Mouse (Mus musculus): ENCODE measurements around the gene Znrf1.

Znrf1 gene

DNA sequence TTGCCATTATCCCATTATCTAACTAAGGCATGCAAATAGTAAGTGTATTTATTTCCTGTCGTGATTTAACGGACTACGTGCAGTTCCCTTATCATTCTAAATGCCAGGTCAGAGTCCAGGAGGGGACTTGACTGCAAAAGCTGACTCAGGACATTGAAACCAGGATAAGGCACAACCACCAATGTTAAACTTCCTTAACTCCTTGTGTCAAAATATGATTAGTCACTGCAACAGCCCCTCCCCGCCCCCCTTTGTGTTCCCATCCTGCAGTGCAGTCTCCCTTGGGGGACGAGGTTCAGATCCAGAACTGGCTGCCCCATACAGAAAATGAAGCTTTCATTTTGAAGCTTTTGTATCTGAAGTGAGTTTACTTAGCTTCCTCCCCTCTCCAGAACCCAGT is 106.6 kb downstream of the Znrf1 start:
- no peak for DNase-seq

DNA sequence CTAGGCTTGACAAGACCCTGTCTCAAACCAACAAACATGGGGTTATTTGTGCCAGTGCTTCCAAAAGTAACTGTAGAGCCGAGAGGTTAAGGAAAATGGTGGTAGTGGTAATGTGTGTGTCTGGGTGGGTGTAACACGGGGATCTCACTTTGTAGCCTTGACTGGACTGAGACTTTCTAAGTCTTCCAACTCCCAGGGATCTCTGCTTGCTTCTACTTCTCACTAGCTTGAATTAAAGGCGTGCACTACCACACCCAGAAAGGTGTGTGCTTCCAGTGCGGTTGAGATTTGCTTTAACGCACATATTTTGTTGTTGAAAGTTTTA is 107.0 kb downstream of the Znrf1 start:
- no peak for DNase-seq

DNA sequence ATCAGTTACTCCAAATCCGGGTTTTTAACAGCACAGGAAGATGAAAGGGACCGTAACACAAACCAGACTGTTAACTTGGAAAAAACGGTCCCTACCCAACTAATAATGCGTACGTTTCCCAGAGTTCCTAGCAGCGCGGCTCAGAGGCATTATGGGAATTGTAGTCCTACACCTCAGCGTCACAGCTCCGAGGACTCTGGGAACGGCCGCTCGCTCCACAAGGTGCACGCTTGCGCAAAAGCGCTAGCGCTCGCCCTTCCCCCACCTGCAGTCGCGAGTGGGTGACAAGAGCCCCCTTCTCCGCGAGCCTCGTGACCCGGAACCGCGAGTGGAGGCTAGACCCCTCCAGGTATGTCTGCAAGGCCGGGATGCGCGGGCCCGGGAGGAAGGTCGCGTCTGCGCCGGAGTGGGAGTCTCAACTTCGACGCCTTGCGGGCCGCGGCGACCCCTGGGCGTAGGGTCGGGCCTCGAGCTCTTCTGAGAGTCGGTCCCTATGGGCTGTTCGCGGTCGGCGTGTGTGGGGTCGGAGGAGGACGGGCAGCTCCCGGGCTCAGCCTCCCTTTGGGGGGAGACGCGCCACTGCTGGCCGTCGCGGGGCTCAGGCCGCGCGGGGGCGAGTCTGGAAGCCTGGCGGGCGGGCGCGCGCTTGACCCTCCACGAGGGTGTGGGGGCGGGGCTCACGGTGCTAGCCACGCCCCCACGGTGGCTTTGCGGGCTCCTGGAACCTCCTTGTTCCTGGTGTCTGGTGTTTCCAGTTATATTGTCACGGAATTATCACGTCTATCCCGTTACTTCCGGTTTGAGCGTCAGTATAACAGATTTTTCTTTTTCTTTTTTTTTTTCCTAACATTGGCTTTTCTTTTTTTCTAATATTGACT is 107.6 kb downstream of the Znrf1 start, which contains the start of gene Zfp1:
Gene Zfp1 (plus strand): TSS at position 138 of the 878 bp plus-strand sequence.
- DNase-seq, result peak; percentile 92

DNA sequence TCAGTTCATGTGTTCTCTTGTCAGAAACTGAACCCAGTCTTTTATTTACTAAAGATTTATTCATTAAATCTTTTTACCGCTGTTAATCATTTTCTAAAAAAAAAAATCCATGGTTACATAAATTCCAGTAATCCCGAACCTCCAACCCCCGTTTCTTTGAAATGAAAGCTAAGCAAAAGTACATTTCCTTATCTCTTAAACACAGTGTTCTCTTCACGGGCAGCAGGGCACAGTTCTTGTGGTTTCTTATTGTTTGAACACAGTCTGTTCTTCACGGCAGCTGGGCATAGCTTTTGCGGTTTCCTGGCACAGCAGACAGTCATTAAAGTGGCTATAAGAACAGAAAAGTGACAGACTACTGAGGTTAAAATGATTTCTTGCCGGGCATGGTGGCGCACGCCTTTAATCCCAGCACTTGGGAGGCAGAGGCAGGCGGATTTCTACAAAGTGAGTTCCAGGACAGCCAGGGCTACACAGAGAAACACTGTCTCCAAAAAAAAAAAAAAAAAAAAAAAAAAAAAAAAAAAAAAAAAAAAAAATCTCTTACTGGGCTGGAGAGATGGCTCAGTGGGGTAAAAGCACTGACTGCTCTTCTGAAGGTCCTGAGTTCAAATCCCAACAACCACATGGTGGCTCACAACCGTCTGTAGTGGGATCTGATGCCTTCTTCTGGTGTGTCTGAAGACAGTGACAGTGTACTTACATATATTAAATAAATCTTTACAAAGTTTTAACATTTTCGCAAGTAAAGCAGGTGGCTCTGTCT is 108.6 kb downstream of the Znrf1 start:
- peak; percentile 54 for DNase-seq

DNA sequence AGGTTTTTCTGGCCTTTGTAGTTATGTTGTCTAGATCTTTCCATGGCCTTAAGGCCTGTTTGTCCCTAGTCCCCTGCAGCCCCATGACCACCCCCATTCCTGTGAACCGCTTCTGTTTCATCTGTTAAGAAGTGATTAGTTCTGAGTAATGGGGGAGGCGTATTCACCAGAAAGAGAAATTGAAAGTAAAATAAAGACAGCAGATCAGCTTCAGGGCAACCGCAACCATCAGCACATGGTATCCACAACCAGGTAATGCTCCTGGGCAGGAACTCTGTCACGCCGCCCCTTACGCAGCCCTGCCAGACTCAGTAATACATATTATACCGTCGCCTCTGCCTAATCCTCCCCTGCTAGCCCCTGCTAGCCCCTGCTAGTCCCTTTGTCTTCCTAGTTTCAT is 109.8 kb downstream of the Znrf1 start:
- DNase-seq, result no peak

DNA sequence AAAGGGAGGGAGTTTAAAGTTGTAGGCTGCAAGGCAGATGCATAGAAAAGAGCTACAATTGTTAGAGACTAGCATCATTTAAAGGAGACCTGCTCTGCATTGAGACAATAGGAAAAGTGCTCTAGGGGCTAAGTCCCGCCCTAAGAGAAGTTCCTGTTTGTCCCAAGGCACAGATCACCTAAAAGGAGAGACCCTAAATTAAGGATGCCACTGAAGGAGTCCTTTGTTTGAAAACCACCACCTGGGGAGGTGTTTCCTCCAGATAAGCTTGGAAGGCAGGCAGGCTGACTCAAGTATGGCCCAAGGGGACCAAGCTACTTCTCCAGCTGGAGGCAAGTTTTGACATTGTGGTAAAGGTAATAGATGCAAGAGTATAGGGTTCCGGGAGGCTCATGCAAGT is 112.9 kb downstream of the Znrf1 start:
- no peak for DNase-seq

DNA sequence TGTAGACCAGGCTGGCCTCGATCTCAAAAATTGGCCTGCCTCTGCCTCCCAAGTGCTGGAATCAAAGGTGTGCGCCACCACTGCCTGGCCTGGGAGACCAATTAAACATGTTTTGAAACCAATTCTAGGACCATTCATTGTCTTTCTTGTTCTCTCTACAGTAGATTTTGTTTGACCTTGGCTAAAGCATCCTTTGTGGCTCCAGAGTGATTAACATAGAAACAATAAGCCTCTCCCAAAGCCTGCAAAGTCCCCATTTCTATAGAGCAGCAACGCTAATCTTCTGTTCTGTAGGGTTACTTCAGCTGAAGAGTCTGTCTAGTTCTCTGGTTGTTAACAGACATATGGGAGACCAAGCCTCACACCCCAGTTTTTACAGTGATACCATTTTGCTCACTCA is 114.8 kb downstream of the Znrf1 start:
- no peak for DNase-seq

DNA sequence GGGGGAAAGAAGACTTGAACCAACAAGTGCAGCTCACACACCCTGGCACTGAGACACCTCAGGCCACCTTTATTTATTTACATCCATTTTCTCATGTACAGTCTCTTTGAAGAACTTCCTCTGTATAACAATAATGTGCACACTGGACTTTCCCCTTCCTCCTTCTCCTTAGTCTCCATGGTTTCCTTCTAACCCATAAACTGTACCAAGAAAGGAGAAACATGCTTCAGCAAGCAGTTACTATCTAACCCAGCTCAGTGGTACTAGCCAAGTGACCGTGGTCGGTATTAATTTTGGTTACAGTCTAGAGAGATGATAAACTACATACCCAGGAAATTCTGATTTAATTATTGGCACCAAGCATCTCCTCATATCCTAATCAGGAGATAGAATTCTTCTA is 117.6 kb downstream of the Znrf1 start:
- DNase-seq, result no peak

DNA sequence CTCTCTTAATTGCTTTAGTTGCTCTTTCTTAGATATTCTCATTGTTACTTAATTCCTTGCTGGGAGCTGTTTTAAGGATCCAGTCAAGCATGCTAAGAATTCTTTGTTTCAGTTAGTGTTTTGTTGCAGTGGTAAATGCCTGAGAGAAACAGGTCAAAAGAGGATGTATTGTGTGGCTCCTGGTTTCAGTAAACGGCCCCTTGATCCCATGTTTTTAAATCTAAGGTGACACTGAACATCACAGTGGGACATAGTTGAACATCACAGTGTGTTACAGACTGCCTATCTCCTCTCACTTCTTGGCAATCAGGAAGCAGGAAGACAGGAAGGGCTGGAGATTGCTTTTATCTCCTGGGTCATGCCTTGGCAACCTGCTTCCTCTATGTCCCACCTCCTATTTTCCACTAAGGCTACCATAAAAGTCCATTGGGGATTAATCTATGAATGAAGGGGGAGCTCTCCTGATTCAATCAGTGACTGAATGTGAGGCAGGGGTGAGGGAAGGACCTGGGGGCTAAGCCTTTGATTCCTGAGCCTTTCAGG is 121.5 kb downstream of the Znrf1 start:
- no peak for DNase-seq

DNA sequence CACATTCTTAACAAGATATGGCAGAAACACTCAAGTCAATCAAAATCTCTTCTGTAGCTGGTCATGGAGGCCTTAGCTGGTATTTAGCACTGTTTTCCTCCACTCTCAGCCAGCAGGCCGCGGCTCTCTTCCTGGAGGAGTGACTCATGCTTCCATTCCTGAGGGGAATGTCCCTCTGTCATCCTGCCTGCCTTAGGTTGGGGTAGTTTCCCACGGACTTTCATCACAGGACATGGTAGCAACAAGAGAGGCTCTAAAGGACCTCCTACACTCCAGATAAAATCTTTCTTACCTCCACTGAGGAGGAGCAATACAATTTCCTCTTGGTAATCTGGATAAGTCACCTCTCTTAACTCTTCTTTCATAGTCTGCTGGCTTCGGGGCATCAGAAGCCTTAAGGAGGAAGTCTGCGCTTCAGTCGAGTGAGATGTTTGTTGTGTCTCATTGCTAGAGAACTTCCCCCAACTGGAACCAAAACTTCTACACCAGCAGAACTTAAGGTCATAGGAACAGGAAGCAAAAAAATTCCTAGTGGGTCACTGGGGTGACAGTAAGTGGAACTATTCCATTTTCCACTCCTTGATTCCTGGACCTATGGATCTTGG is 123.0 kb downstream of the Znrf1 start:
- no peak for DNase-seq

DNA sequence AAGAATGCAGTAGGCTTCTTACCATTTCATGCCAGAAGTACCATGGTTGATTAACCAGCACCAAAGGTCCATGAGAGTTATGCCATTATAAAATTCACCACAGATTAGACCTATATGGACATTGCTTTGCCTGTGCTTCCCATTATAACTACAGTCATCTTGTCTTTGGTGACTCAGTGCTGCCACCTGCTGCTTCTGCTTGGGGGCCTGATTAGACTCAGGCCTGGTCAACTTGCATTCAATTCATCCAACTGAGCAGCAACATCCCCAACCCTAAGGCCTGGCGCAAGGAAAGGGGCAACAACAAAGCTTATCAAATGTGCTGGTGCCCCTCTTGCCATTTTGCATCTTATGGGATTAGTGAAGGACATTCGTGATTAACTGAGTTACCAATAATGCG is 126.6 kb downstream of the Znrf1 start:
- DNase-seq, result peak; percentile 79

DNA sequence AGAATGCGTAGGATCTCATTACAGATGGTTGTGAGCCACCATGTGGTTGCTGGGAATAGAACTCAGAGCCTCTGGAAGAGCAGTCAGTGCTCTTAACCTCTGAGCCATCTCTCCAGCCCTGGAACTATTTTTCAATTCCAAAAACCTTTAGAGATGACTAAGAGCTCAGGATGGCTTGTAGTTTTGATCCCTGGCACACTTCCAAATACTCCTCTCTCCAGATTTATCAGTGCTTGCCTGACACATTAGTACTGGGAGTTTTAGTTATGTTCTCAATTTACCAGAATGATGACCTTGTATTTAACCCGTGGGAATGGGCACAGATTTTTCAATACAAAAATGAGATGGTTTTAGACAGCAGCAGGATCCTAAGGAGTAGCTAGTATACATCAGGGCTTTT is 130.9 kb downstream of the Znrf1 start:
- DNase-seq, result no peak

Data from kidney, adult 11 months (tissue).